In genomic region chr14:114826662-114827321, GRCm38 (mm10) we compare ENCODE assay signal across 19 mouse cellular contexts.
"Had no signal": no experiment of that assay in that cellular context is flagged by ENCODE, and none has a peak within 500 bp of the region (broad histone marks: within the 10 kb centered on the region; RNA-seq: fewer than 3 reads in every experiment).

No protein-coding gene starts in this region.

- H3K4me2 ChIP-seq: limb, embryonic 12.5 days; lung, embryonic 15.5 days; neural tube, embryonic 12.5 days had no signal

- H3K36me3 ChIP-seq: limb, embryonic 12.5 days; lung, embryonic 15.5 days; neural tube, embryonic 12.5 days had no signal

- DNase-seq: kidney, adult 11 months; kidney, adult 9 months; kidney, postnatal 36 days; layer of hippocampus, adult 9-11 months; layer of hippocampus, postnatal 36 days; liver; lung, postnatal 14 days; retina, postnatal 1 day; right cerebral cortex, postnatal 4 days; spleen, adult 18-20 months; thymus, adult 2 months; thymus, postnatal 25 days had no signal

- H3K9me3 ChIP-seq: limb, embryonic 12.5 days; lung, embryonic 15.5 days; megakaryocyte, embryonic 14.5 days; neural tube, embryonic 12.5 days had no signal

- H3K9ac ChIP-seq: limb, embryonic 12.5 days; liver, embryonic 14.5 days; lung, embryonic 15.5 days; neural tube, embryonic 12.5 days had no signal

- H3K27ac ChIP-seq: kidney, postnatal 0 days; limb, embryonic 12.5 days; liver, embryonic 14.5 days; lung, embryonic 15.5 days; macrophage; neural tube, embryonic 12.5 days had no signal

- H3K4me1 ChIP-seq: megakaryocyte, embryonic 14.5 days; neural tube, embryonic 12.5 days had no signal

- H3K4me3 ChIP-seq: limb, embryonic 12.5 days; lung, embryonic 15.5 days; megakaryocyte, embryonic 14.5 days; neural tube, embryonic 12.5 days had no signal

- H3K27me3 ChIP-seq: limb, embryonic 12.5 days; lung, embryonic 15.5 days; megakaryocyte, embryonic 14.5 days; neural tube, embryonic 12.5 days had no signal
